Mouse (Mus musculus) cerebellum, adult 2 months (tissue): ENCODE data around the gene Adgrl3.

Experiments
- CTCF ChIP-seq: fragments of 200-500 bp; IDR thresholded peaks from 2 replicates; pipeline ENCODE4 v1.5.1; 2011; ENCODE audit warnings: low read depth, mild to moderate bottlenecking, control low read depth, low read length, moderate library complexity, borderline replicate concordance; ENCODE audit not compliant: insufficient read depth
- POLR2A ChIP-seq: fragments of 200-500 bp; IDR thresholded peaks from 2 replicates; pipeline ENCODE4 v1.6.1; 2011; ENCODE audit warnings: low read length, control low read depth, borderline replicate concordance; ENCODE audit not compliant: insufficient read depth

GRCm38 (mm10) chr5:81058122-81058521 lies 38.2 kb downstream of the Adgrl3 start:
- no peak for TF ChIP-seq CTCF
- no peak for TF ChIP-seq POLR2A
